Mouse (Mus musculus) embryonic fibroblast, embryonic 13.5 days (primary cell): ENCODE data around the gene Platr17. TPM values are rescaled to one million over a fixed set of nuclear protein-coding genes. Genes with fewer than 3 reads are reported as not detected.
"Not testable (repeated sequence)": the region's sequence is repeated elsewhere in the genome, so short reads cannot be mapped to it uniquely, and the experiment has no call there.

Experiments
- H3K27ac ChIP-seq: 2 replicates; pipeline ENCODE4 v1.5.1; 2012; ENCODE audit warnings: low read length, control low read depth, inconsistent platforms; ENCODE audit not compliant: insufficient read depth
- H3K4me1 ChIP-seq: 2 replicates; pipeline ENCODE4 v1.6.1; 2011; ENCODE audit warnings: low read length; ENCODE audit not compliant: control insufficient read depth, insufficient read depth
- H3K4me3 ChIP-seq: 2 replicates; pipeline ENCODE4 v1.5.1; 2011; ENCODE audit warnings: mild to moderate bottlenecking, control low read depth, low read length; ENCODE audit not compliant: insufficient read depth
- CTCF ChIP-seq: IDR thresholded peaks from 2 replicates; pipeline ENCODE4 v1.5.1; 2011; ENCODE audit warnings: mild to moderate bottlenecking, control low read depth, low read length, moderate library complexity, borderline replicate concordance; ENCODE audit not compliant: insufficient read depth
- POLR2A ChIP-seq: IDR thresholded peaks from 2 replicates; pipeline ENCODE4 v1.6.1; 2011; ENCODE audit warnings: low read depth, mild to moderate bottlenecking, control low read depth, low read length, moderate library complexity
- polyA plus RNA-seq: library from polyadenylated mRNA; stranded (reverse); fragments of >200 nt; gene quantifications from 2 replicates; pipeline ENCODE4 v1.2.4, GENCODE M21; 2011; ENCODE audit warnings: low read depth; ENCODE audit not compliant: missing spikeins, insufficient read length

The Platr17 gene
- not detected in 2 replicates for polyA plus RNA-seq

- not testable (repeated sequence) for H3K4me3 ChIP-seq, H3K4me1 ChIP-seq, H3K27ac ChIP-seq
Measured at GRCm38 (mm10) chr17:33904835-33905234, at the start of gene Platr17. Gene Platr17 (plus strand): TSS chr17:33905135.

- H3K4me1 ChIP-seq, result no peaks in the 10 kb centered on the region
Measured at GRCm38 (mm10) chr17:33857816-33858215, 47.1 kb upstream of the Platr17 start.

GRCm38 (mm10) chr17:33865330-33866030 lies 39.5 kb upstream of the Platr17 start:
- Histone ChIP-seq H3K4me3 (no peak overlapping the region), H3K4me1 (no peaks in the 10 kb centered on the region), H3K27ac (no peak overlapping the region)
- no peak for TF ChIP-seq POLR2A
- no peak for TF ChIP-seq CTCF

More at GRCm38 (mm10) chr17:33857816-33858215, 47.1 kb upstream of the Platr17 start:
- no peak overlapping the region for H3K27ac ChIP-seq
- no peak for TF ChIP-seq CTCF
- no peak for TF ChIP-seq POLR2A
- no peak overlapping the region for H3K4me3 ChIP-seq

- not testable (repeated sequence) for H3K27ac ChIP-seq, H3K4me1 ChIP-seq, H3K4me3 ChIP-seq
Measured at GRCm38 (mm10) chr17:33873537-33873936, 31.4 kb upstream of the Platr17 start, which contains the start of gene Gm7029. Gene Gm7029 (plus strand): TSS chr17:33873837.

- Histone ChIP-seq H3K4me3 (no peak overlapping the region), H3K4me1 (no peaks in the 10 kb centered on the region), H3K27ac (no peak overlapping the region)
- TF ChIP-seq CTCF (no peak), POLR2A (no peak)
Measured at GRCm38 (mm10) chr17:33874411-33874810, 30.5 kb upstream of the Platr17 start.

GRCm38 (mm10) chr17:33875797-33876196 lies 29.1 kb upstream of the Platr17 start:
- H3K4me1 ChIP-seq, H3K4me3 ChIP-seq, H3K27ac ChIP-seq: not testable (repeated sequence)
- 0 out of 2 replicates have a peak, but pooled peaks have one; percentile 28 for TF ChIP-seq CTCF

- H3K4me1 ChIP-seq, H3K4me3 ChIP-seq, H3K27ac ChIP-seq: not testable (repeated sequence)
Measured at GRCm38 (mm10) chr17:33884320-33884719, 20.6 kb upstream of the Platr17 start.

GRCm38 (mm10) chr17:33887802-33888201 lies 17.1 kb upstream of the Platr17 start:
- H3K4me1 ChIP-seq, H3K4me3 ChIP-seq, H3K27ac ChIP-seq: not testable (repeated sequence)

- not testable (repeated sequence) for H3K4me1 ChIP-seq, H3K27ac ChIP-seq
- peak overlapping the region; percentile 10; the same call in 1 of the 2 replicates for H3K4me3 ChIP-seq
Measured at GRCm38 (mm10) chr17:33888230-33888629, 16.7 kb upstream of the Platr17 start.

GRCm38 (mm10) chr17:33889941-33890532 lies 14.9 kb upstream of the Platr17 start:
- H3K27ac ChIP-seq, H3K4me1 ChIP-seq: not testable (repeated sequence)
- H3K4me3 ChIP-seq, result peak overlapping the region; percentile 63

- TF ChIP-seq POLR2A (peak; percentile 76), CTCF (peak; percentile 99)
- Histone ChIP-seq H3K27ac (no peak within 1 kb of the TSS; the same call in none of the 2 replicates), H3K4me3 (peak within 1 kb of the TSS; percentile 63), H3K4me1 (no peaks in the 10 kb centered on the region)
Measured at GRCm38 (mm10) chr17:33890533-33891059, 14.3 kb upstream of the Platr17 start, which contains the start of gene Kifc1. Gene Kifc1 (minus strand): TSS chr17:33890661.
